Mouse (Mus musculus) thymus, adult 2 months (tissue): ENCODE data around the gene Chrm3.

Experiments used
- CTCF ChIP-seq: fragments of 200-500 bp; IDR thresholded peaks from 2 replicates; pipeline ENCODE4 v1.5.1; 2012; ENCODE audit warnings: mild to moderate bottlenecking, control low read depth, low read length, moderate library complexity, borderline replicate concordance; ENCODE audit not compliant: control insufficient read depth, poor library complexity, insufficient read depth; ENCODE audit errors: extremely low read depth
- POLR2A ChIP-seq: fragments of 200-500 bp; IDR thresholded peaks from 2 replicates; pipeline ENCODE4 v1.6.1; 2012; ENCODE audit warnings: mild to moderate bottlenecking, low read length, control low read depth, moderate library complexity; ENCODE audit not compliant: control insufficient read depth, poor library complexity, insufficient read depth; ENCODE audit errors: extremely low read depth

DNA sequence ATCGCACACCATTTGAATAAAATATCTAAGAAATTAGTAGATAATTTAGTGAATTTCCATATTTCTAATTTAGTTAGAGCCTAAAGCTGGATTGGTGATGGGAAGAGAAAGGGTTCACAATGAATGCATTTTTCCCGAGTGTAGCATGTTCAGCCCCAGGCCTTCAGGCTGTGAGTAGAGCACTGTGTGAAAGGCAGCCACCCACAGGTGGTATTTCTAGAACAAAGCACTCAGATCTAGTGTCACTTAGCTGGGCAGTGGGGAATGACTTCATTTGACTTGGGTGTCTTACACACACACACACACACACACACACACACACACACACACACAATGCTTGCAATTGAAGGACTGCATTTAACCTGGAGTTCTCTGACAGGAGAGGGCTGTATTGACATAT, 337.5 kb downstream of the Chrm3 start:
- TF ChIP-seq CTCF (no peak), POLR2A (no peak)
